Mouse (Mus musculus): ENCODE measurements around the gene Gm10334. TPM values are rescaled to one million over a fixed set of nuclear protein-coding genes. Genes with fewer than 3 reads are reported as not detected.

Gene Gm10334
- not detected for polyA plus RNA-seq (2017; shearing (Covaris generic))

DNA sequence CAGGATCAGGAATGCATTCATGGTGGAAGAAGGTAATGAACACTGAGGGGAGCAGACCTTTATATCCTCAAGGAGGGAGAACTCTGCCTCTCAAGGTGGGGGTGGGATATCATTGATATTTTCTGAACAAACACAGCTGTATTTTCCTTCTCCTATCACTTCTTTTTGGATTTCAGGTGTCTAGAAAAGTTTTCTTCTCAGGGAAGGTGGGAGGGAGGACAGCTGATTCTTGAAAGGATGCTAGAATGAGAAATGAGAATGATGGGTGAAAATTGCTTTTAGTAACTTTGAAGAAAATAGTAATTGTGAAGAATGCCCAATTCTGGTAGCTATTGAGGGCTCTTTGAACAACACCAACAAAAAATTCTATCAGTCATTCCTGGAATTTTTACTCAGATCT, at the start of gene Gm10334:
TSS of gene Gm10334 (minus strand) at position 101 of the 400 bp plus-strand sequence.

DNA sequence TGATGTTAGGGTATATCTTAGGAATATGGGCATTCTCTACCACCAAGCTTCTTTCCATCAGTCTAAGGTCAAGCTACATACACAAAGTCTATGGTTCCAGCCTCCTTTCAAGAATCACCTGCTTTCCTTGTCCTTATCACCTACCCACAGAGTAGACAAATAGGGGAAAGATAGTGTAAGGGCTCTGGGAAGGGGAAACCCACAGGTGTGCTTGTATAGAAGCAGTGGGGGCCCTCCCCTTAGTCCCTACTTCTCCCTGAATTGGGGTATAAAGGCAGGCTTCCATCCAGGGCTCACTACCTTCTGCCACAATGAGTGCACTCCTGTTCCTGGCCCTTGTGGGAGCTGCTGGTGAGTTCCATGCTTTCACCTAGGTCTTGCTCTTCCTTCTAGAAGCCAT, 12.7 kb upstream of the Gm10334 start, which contains the start of gene Prss1:
TSS of gene Prss1 (plus strand) at position 301 of the 400 bp plus-strand sequence.

Other genes starting within 250 kb of the Gm10334 start
- under 1 TPM in 1 of 2 experiments, not detected in 1; 0.49 TPM for gene Try4, start 143.9 kb downstream of the Gm10334 start, polyA plus RNA-seq (2017; shearing (Covaris generic))
- gene Try5, start 129.3 kb downstream of the Gm10334 start, polyA plus RNA-seq (2017; shearing (Covaris generic)), result not detected
- gene Try10, start 92.0 kb downstream of the Gm10334 start, polyA plus RNA-seq (2017; shearing (Covaris generic)), result not detected
- not detected for gene Prss3, start 68.5 kb downstream of the Gm10334 start, polyA plus RNA-seq (2017; shearing (Covaris generic))
- gene Gm5771, start 53.8 kb downstream of the Gm10334 start, polyA plus RNA-seq (2017; shearing (Covaris generic)), result not detected
- not detected for gene Prss1, start 12.8 kb upstream of the Gm10334 start, polyA plus RNA-seq (2017; shearing (Covaris generic))
- gene Prss2, start 75.6 kb upstream of the Gm10334 start, polyA plus RNA-seq (2017; shearing (Covaris generic)), result 1 to 10 TPM in 1 of 2 experiments, under 1 TPM in 1; 0.95 to 1.4 TPM
- 10 to 100 TPM; 44.4 to 88.9 TPM for gene Ephb6, start 159.3 kb upstream of the Gm10334 start, polyA plus RNA-seq (2017; shearing (Covaris generic))
- 1 to 10 TPM in 1 of 2 experiments, under 1 TPM in 1; 0.39 to 1.4 TPM for gene Trpv6, start 190.3 kb upstream of the Gm10334 start, polyA plus RNA-seq (2017; shearing (Covaris generic))
- gene Trpv5, start 234.6 kb upstream of the Gm10334 start, polyA plus RNA-seq (2017; shearing (Covaris generic)), result under 1 TPM; 0.10 to 0.18 TPM
- gene Llcfc1, start 238.3 kb upstream of the Gm10334 start, polyA plus RNA-seq (2017; shearing (Covaris generic)), result not detected